Mouse (Mus musculus) bone marrow, adult 2 months (tissue): ENCODE results near the gene Olfr668. TPM values are rescaled to one million over a fixed set of nuclear protein-coding genes. Genes with fewer than 3 reads are reported as not detected.
"Not testable (repeated sequence)": the region's sequence is repeated elsewhere in the genome, so short reads cannot be mapped to it uniquely, and the experiment has no call there.

Experiments
- H3K27ac ChIP-seq: fragments of 200-500 bp; 2 replicates; pipeline ENCODE4 v1.5.1; 2012; ENCODE audit warnings: low read depth, mild to moderate bottlenecking, control low read depth, inconsistent platforms, low read length; ENCODE audit not compliant: control insufficient read depth, poor library complexity, insufficient read depth
- H3K4me1 ChIP-seq: fragments of 200-500 bp; 2 replicates; pipeline ENCODE4 v1.6.1; 2011; ENCODE audit warnings: low read length; ENCODE audit not compliant: control insufficient read depth, insufficient read depth
- H3K4me3 ChIP-seq: fragments of 200-500 bp; replicated peaks from 2 replicates; pipeline ENCODE3; 2011; ENCODE audit warnings: mild to moderate bottlenecking, low read depth, low read length, control low read depth; ENCODE audit not compliant: control insufficient read depth
- CTCF ChIP-seq: fragments of 200-500 bp; IDR thresholded peaks from 2 replicates; pipeline ENCODE4 v1.5.1; 2011; ENCODE audit warnings: low read length, control low read depth; ENCODE audit not compliant: control insufficient read depth, insufficient read depth
- POLR2A ChIP-seq: fragments of 200-500 bp; IDR thresholded peaks from 2 replicates; pipeline ENCODE4 v1.6.1; 2011; ENCODE audit warnings: low read depth, mild to moderate bottlenecking, control low read depth, low read length, borderline replicate concordance; ENCODE audit not compliant: control insufficient read depth
- WGBS: fragments of 180-500 bp; shearing (Covaris S2); methylation state at CpG from one replicate; pipeline ENCODE4 v1.1.7; 2018; 5-methylcytosine and 5-hydroxymethylcytosine counted together
- polyA plus RNA-seq: library from polyadenylated mRNA; stranded (reverse); fragments of >200 nt; gene quantifications from 2 replicates; pipeline ENCODE4 v1.2.4, GENCODE M21; 2011; ENCODE audit warnings: low replicate concordance; ENCODE audit not compliant: missing spikeins, insufficient read depth, insufficient read length

The Olfr668 gene
- not detected in 2 replicates for polyA plus RNA-seq

DNA sequence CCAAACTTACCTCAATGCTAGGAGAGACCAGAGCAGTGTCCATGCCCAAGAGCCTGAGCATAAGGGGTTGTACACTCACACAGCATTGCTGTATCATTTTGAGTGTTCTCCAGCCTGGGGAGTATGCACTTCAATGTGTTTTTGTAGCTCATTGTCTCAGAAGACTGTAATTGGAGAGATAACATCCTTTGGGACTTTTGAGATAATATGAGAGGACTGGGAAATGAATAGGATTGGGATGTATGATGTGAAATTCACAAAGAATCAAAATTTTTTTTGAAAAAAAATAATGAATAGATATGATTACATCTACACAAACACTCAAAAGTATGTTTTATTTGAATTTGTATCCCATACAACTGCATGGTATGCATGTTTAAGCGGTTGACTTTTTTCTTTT, at the start of gene Olfr668:
Olfr668 (minus strand) TSS at position 101 of the 400 bp plus-strand sequence.
- Histone ChIP-seq H3K4me3 (no peak within 1 kb of the TSS), H3K27ac (no peak within 1 kb of the TSS), H3K4me1 (no peaks in the 10 kb centered on the region)
- TF ChIP-seq CTCF (no peak), POLR2A (no peak)
- 67% methylated on average over 1 of the region's 1 CpGs for WGBS

GRCm38 (mm10) chr7:104972507-104972906, 44.6 kb upstream of the Olfr668 start:
- H3K4me3 ChIP-seq, H3K27ac ChIP-seq, H3K4me1 ChIP-seq: not testable (repeated sequence)
- 59% methylated on average over 2 of the region's 2 CpGs for WGBS

- Histone ChIP-seq H3K4me3 (no peak within 1 kb of the TSS), H3K4me1 (no peaks in the 10 kb centered on the region), H3K27ac (no peak within 1 kb of the TSS)
- TF ChIP-seq CTCF (no peak), POLR2A (no peak)
- WGBS, result 58% methylated on average over 1 of the region's 1 CpGs
Observed at GRCm38 (mm10) chr7:104962520-104962919, 34.7 kb upstream of the Olfr668 start, which contains the start of gene Olfr670. TSS of gene Olfr670 (minus strand) at chr7:104962620.

DNA sequence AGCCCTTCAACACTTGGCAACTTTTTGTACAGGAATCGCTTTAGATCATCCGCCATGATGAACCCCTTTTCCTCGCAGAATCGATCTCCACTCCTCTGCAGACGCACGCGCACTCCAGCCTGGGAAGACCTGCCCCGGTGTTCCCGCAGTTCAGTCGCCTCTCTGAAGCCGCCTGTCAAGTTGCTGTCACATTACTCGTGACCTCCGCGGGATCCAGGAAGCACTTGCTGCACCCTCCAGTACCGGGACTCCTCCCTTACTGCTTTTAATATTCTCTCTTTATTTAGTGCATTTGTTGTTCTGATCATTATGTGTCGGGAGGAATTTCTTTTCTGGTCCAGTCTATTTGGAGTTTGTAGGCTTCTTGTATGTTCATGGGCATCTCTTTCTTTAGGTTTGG, 22.4 kb upstream of the Olfr668 start:
- H3K4me1 ChIP-seq, H3K4me3 ChIP-seq, H3K27ac ChIP-seq: not testable (repeated sequence)
- WGBS, result 90% methylated on average over 16 of the region's 16 CpGs

DNA sequence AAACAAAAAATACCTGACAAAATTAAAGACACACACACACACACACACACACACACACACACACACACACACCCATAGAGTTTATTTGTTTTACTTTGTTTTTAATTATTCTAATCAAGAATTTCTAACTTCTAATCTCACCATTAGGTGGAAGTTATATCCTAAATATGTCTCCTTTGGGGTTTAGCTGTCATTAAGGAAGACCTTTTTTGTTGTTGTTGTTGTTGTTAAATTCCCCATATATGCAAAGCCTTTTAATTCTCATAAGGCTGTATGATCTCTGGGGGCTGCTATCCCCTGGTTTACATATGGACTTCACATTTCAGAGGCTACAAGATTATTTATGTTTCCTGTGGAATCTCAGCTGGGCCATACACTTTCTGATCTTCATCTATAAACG, 6.1 kb upstream of the Olfr668 start, which contains the start of gene Olfr669:
Olfr669 (plus strand) TSS at position 301 of the 400 bp plus-strand sequence.
- H3K27ac ChIP-seq, result no peak within 1 kb of the TSS
- WGBS, result 76% methylated on average over 1 of the region's 1 CpGs
- no peaks in the 10 kb centered on the region for H3K4me1 ChIP-seq
- TF ChIP-seq CTCF, result no peak
- no peak within 1 kb of the TSS for H3K4me3 ChIP-seq

DNA sequence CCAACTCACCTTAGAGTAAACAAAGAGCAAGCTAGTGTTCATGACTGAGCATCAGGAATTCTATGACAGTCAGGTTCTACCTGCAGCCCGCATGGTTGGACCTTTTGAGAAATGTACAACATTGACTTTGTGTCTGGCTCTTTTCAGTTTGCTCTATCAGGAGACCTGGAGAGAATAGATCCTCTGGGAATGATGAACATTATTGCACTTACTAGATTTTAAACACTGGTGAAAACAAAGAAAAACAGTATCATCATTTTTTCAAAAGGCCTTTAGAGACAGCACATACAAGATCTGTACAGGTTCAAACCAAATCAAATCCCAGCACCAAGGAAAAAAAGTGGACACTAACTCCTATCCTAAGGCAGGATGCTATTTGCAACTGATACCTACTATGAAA, 6.5 kb downstream of the Olfr668 start, which contains the start of gene Olfr667:
Olfr667 (minus strand) TSS at position 101 of the 400 bp plus-strand sequence.
- Histone ChIP-seq H3K4me3 (no peak within 1 kb of the TSS), H3K4me1 (no peaks in the 10 kb centered on the region), H3K27ac (no peak within 1 kb of the TSS)
- 89% methylated on average over 1 of the region's 1 CpGs for WGBS
- TF ChIP-seq POLR2A, result no peak

DNA sequence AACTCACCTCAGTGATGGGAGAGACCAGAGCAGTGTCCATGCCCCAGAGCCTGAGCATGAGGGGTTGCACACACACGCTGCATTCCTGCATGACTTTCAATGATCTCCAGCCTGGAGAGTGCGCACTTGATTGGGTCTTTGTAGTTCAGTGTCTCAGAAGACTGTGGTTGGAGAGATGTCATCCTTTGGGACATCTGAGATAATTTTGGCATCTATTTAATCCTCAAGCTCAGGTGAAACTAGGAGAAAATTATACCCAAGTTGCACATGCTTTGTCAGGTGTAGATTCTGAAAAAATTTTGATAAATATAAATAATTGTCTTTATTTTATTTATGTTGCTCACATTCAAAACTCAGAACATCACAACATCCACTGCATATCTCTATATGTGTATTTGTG, 32.0 kb downstream of the Olfr668 start, which contains the start of gene Olfr666:
Olfr666 (minus strand) TSS at position 101 of the 400 bp plus-strand sequence.
- H3K4me3 ChIP-seq, result no peak within 1 kb of the TSS
- TF ChIP-seq CTCF, result no peak
- TF ChIP-seq POLR2A, result no peak
- WGBS, result 65% methylated on average over 2 of the region's 2 CpGs
- H3K4me1 ChIP-seq, result no peaks in the 10 kb centered on the region
- H3K27ac ChIP-seq, result no peak within 1 kb of the TSS

DNA sequence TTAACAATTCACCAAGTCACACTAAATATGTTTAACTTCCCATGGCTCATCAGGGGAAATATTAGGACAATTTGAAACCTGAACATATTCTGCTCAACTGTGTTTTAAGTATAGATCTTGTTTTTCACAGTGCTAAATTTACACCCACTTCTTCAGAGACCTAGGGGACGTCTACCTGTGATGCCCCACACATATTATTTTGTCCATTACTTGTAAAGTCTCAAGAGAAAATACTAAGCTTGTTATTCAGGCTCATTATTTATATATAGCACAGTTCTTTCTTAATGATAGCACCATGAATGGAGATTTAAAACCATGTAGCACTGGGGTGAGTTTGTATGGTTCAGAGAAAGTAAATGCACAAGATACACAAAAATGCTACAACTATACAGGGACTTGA, 50.1 kb downstream of the Olfr668 start, which contains the start of gene Olfr665:
Olfr665 (plus strand) TSS at position 301 of the 400 bp plus-strand sequence.
- Histone ChIP-seq H3K4me3 (no peak within 1 kb of the TSS), H3K27ac (no peak within 1 kb of the TSS), H3K4me1 (no peaks in the 10 kb centered on the region)
- no peak for TF ChIP-seq POLR2A
- no peak for TF ChIP-seq CTCF
- WGBS, result 28% methylated on average over 1 of the region's 1 CpGs

Other genes with a start within 250 kb of the Olfr668 start
- 0.42 TPM in 1 of 2 replicates, not detected in the other for gene Olfr661, start 241.6 kb downstream of the Olfr668 start, polyA plus RNA-seq
- not detected in 2 replicates for gene Usp17le, start 150.6 kb downstream of the Olfr668 start, polyA plus RNA-seq
- gene Usp17lb, start 85.5 kb downstream of the Olfr668 start, polyA plus RNA-seq, result not detected in 2 replicates
- not detected in 2 replicates for gene Usp17la, start 71.0 kb downstream of the Olfr668 start, polyA plus RNA-seq
- gene Olfr665, start 50.0 kb downstream of the Olfr668 start, polyA plus RNA-seq, result not detected in 2 replicates
- not detected in 2 replicates for gene Olfr666, start 32.1 kb downstream of the Olfr668 start, polyA plus RNA-seq
- not detected in 2 replicates for gene Olfr667, start 6.6 kb downstream of the Olfr668 start, polyA plus RNA-seq
- not detected in 2 replicates for gene Olfr669, start 6.2 kb upstream of the Olfr668 start, polyA plus RNA-seq
- not detected in 2 replicates for gene Olfr670, start 34.6 kb upstream of the Olfr668 start, polyA plus RNA-seq
- gene Olfr671, start 51.1 kb upstream of the Olfr668 start, polyA plus RNA-seq, result not detected in 2 replicates
- not detected in 2 replicates for gene Olfr672, start 74.0 kb upstream of the Olfr668 start, polyA plus RNA-seq
- gene Olfr675, start 100.4 kb upstream of the Olfr668 start, polyA plus RNA-seq, result not detected in 2 replicates
- gene Olfr676, start 104.6 kb upstream of the Olfr668 start, polyA plus RNA-seq, result not detected in 2 replicates
- not detected in 2 replicates for gene Olfr677, start 123.3 kb upstream of the Olfr668 start, polyA plus RNA-seq
- not detected in 2 replicates for gene Olfr678, start 136.4 kb upstream of the Olfr668 start, polyA plus RNA-seq
- not detected in 2 replicates for gene Olfr679, start 153.1 kb upstream of the Olfr668 start, polyA plus RNA-seq
- not detected in 2 replicates for gene Olfr680-ps1, start 164.8 kb upstream of the Olfr668 start, polyA plus RNA-seq
- not detected in 2 replicates for gene Olfr681, start 188.8 kb upstream of the Olfr668 start, polyA plus RNA-seq
- gene Olfr683, start 219.0 kb upstream of the Olfr668 start, polyA plus RNA-seq, result not detected in 2 replicates
- gene Olfr684, start 235.6 kb upstream of the Olfr668 start, polyA plus RNA-seq, result not detected in 2 replicates